Mouse (Mus musculus) kidney, embryonic 14.5 days (tissue): ENCODE measurements around the gene Cadm2. TPM values are rescaled to one million over a fixed set of nuclear protein-coding genes. Genes with fewer than 3 reads are reported as not detected.

Experiments used
- ATAC-seq: fragments of 200-750 bp; cut with Nextera tagmentation; 2 replicates; pipeline ENCODE4 v1.8.0; 2017; ENCODE audit warnings: moderate number of reproducible peaks, mild to moderate bottlenecking, moderate TSS enrichment, moderate library complexity; ENCODE audit not compliant: low FRiP score, low TSS enrichment
- H3K27ac ChIP-seq: fragments of 300-500 bp; sonication (generic); 2 replicates; pipeline ENCODE4 v1.5.1; 2014; ENCODE audit warnings: low read depth, mild to moderate bottlenecking, low read length, moderate library complexity, mixed read lengths
- H3K27me3 ChIP-seq: fragments of 300-500 bp; sonication (generic); 2 replicates; pipeline ENCODE4 v1.6.1; 2014; ENCODE audit warnings: mild to moderate bottlenecking, low read length; ENCODE audit not compliant: control insufficient read depth, insufficient read depth
- H3K36me3 ChIP-seq: fragments of 300-500 bp; sonication (generic); 2 replicates; pipeline ENCODE4 v1.6.1; 2014; ENCODE audit warnings: low read length, mixed read lengths; ENCODE audit not compliant: control insufficient read depth, insufficient read depth
- H3K4me1 ChIP-seq: fragments of 300-500 bp; sonication (generic); 2 replicates; pipeline ENCODE4 v1.6.1; 2014; ENCODE audit warnings: low read length, mixed read lengths; ENCODE audit not compliant: control insufficient read depth, insufficient read depth
- H3K4me2 ChIP-seq: fragments of 300-500 bp; sonication (generic); replicated peaks from 2 replicates; pipeline ENCODE4 v1.6.1; 2014; ENCODE audit warnings: low read depth, mild to moderate bottlenecking, low read length
- H3K4me3 ChIP-seq: fragments of 300-500 bp; sonication (generic); 2 replicates; pipeline ENCODE4 v1.5.1; 2014; ENCODE audit warnings: mild to moderate bottlenecking, low read length
- H3K9ac ChIP-seq: fragments of 300-500 bp; sonication (generic); 2 replicates; pipeline ENCODE4 v1.6.1; 2014; ENCODE audit warnings: low read depth, mild to moderate bottlenecking, low read length, moderate library complexity
- H3K9me3 ChIP-seq: fragments of 300-500 bp; sonication (generic); 2 replicates; pipeline ENCODE4 v1.6.1; 2016; ENCODE audit warnings: low read length; ENCODE audit not compliant: control insufficient read depth
- WGBS: fragments of 180-500 bp; shearing (Covaris S2); extraction: QIAGEN DNeasy Blood & Tissue Kit; methylation state at CpG from one replicate; pipeline ENCODE4 v1.1.7; 2014; 5-methylcytosine and 5-hydroxymethylcytosine counted together
- polyA plus RNA-seq: library from polyadenylated mRNA; unstranded; fragments of >200 nt; fragmentation: Nextera tagmentation; extraction: Ambion mirVana; gene quantifications from 2 replicates; pipeline ENCODE4 v1.2.1, GENCODE M21; 2014

The Cadm2 gene
- polyA plus RNA-seq, 1 experiment from 2014 or later = 0.32 TPM

- no peaks in the 10 kb centered on the region for H3K27me3 ChIP-seq
- WGBS = 92% methylated on average over 1 of the region's 1 CpGs
- ATAC-seq = no peak
- H3K4me3 ChIP-seq = no peak overlapping the region
- no peaks in the 10 kb centered on the region for H3K4me1 ChIP-seq
- H3K27ac ChIP-seq = no peak overlapping the region
- H3K9ac ChIP-seq = no peak overlapping the region
- H3K36me3 ChIP-seq = no peaks in the 10 kb centered on the region
- no peak overlapping the region for H3K4me2 ChIP-seq
- H3K9me3 ChIP-seq = no peaks in the 10 kb centered on the region
Measured at GRCm38 (mm10) chr16:67526992-67527391, 93.7 kb downstream of the Cadm2 start.

GRCm38 (mm10) chr16:67524878-67525277 lies 95.8 kb downstream of the Cadm2 start:
- no peak overlapping the region for H3K4me2 ChIP-seq
- H3K4me3 ChIP-seq = no peak overlapping the region
- no peak for ATAC-seq
- no peaks in the 10 kb centered on the region for H3K36me3 ChIP-seq
- H3K4me1 ChIP-seq = no peaks in the 10 kb centered on the region
- H3K27me3 ChIP-seq = no peaks in the 10 kb centered on the region
- H3K27ac ChIP-seq = no peak overlapping the region
- 89% methylated on average over 1 of the region's 1 CpGs for WGBS
- no peak overlapping the region for H3K9ac ChIP-seq
- H3K9me3 ChIP-seq = no peaks in the 10 kb centered on the region

- Histone ChIP-seq H3K36me3 (no peaks in the 10 kb centered on the region), H3K4me2 (no peak overlapping the region), H3K9ac (no peak overlapping the region), H3K27me3 (no peaks in the 10 kb centered on the region), H3K4me1 (no peaks in the 10 kb centered on the region), H3K4me3 (no peak overlapping the region), H3K9me3 (no peaks in the 10 kb centered on the region), H3K27ac (no peak overlapping the region)
- no peak for ATAC-seq
- WGBS = 72% methylated on average over 3 of the region's 3 CpGs
Measured at GRCm38 (mm10) chr16:67518311-67518710, 102.4 kb downstream of the Cadm2 start.

GRCm38 (mm10) chr16:67515549-67515948 lies 105.2 kb downstream of the Cadm2 start:
- Histone ChIP-seq H3K4me3 (no peak overlapping the region), H3K9me3 (no peaks in the 10 kb centered on the region), H3K4me1 (no peaks in the 10 kb centered on the region), H3K27me3 (no peaks in the 10 kb centered on the region), H3K36me3 (no peaks in the 10 kb centered on the region), H3K27ac (no peak overlapping the region), H3K4me2 (no peak overlapping the region), H3K9ac (no peak overlapping the region)
- no peak for ATAC-seq
- 77% methylated on average over 4 of the region's 4 CpGs for whole genome bisulfite sequencing

GRCm38 (mm10) chr16:67509079-67509478 lies 111.6 kb downstream of the Cadm2 start:
- no peaks in the 10 kb centered on the region for H3K27me3 ChIP-seq
- no peak overlapping the region for H3K4me3 ChIP-seq
- no peaks in the 10 kb centered on the region for H3K36me3 ChIP-seq
- H3K9me3 ChIP-seq = no peaks in the 10 kb centered on the region
- WGBS = 89% methylated on average over 9 of the region's 9 CpGs
- no peaks in the 10 kb centered on the region for H3K4me1 ChIP-seq
- no peak overlapping the region for H3K4me2 ChIP-seq
- H3K9ac ChIP-seq = no peak overlapping the region
- H3K27ac ChIP-seq = no peak overlapping the region
- ATAC-seq = no peak

- H3K4me2 ChIP-seq = no peak overlapping the region
- no peak overlapping the region for H3K9ac ChIP-seq
- H3K4me3 ChIP-seq = no peak overlapping the region
- no peaks in the 10 kb centered on the region for H3K9me3 ChIP-seq
- no peak for ATAC-seq
- H3K27me3 ChIP-seq = no peaks in the 10 kb centered on the region
- 90% methylated on average over 7 of the region's 7 CpGs for WGBS
- no peak overlapping the region for H3K27ac ChIP-seq
- H3K4me1 ChIP-seq = no peaks in the 10 kb centered on the region
- no peaks in the 10 kb centered on the region for H3K36me3 ChIP-seq
Measured at GRCm38 (mm10) chr16:67482542-67482941, 138.2 kb downstream of the Cadm2 start.

GRCm38 (mm10) chr16:67467041-67467440 lies 153.7 kb downstream of the Cadm2 start:
- H3K27me3 ChIP-seq = no peaks in the 10 kb centered on the region
- H3K4me3 ChIP-seq = no peak overlapping the region
- no peaks in the 10 kb centered on the region for H3K36me3 ChIP-seq
- H3K9me3 ChIP-seq = no peaks in the 10 kb centered on the region
- no peaks in the 10 kb centered on the region for H3K4me1 ChIP-seq
- 86% methylated on average over 3 of the region's 3 CpGs for WGBS
- no peak for ATAC-seq
- no peak overlapping the region for H3K4me2 ChIP-seq
- H3K9ac ChIP-seq = no peak overlapping the region
- no peak overlapping the region for H3K27ac ChIP-seq

- H3K4me3 ChIP-seq = no peak overlapping the region
- 80% methylated on average over 4 of the region's 4 CpGs for WGBS
- no peak overlapping the region for H3K9ac ChIP-seq
- H3K4me2 ChIP-seq = no peak overlapping the region
- no peaks in the 10 kb centered on the region for H3K27me3 ChIP-seq
- no peaks in the 10 kb centered on the region for H3K9me3 ChIP-seq
- H3K27ac ChIP-seq = no peak overlapping the region
- ATAC-seq = no peak
- no peaks in the 10 kb centered on the region for H3K36me3 ChIP-seq
- no peaks in the 10 kb centered on the region for H3K4me1 ChIP-seq
Measured at GRCm38 (mm10) chr16:67436301-67436700, 184.4 kb downstream of the Cadm2 start.

- Histone ChIP-seq H3K4me3 (no peak overlapping the region), H3K9me3 (no peaks in the 10 kb centered on the region), H3K36me3 (no peaks in the 10 kb centered on the region), H3K9ac (no peak overlapping the region), H3K27me3 (no peaks in the 10 kb centered on the region), H3K4me2 (no peak overlapping the region), H3K27ac (no peak overlapping the region), H3K4me1 (no peaks in the 10 kb centered on the region)
- 69% methylated on average over 1 of the region's 1 CpGs for WGBS
- no peak for ATAC-seq
Measured at GRCm38 (mm10) chr16:67425371-67425770, 195.3 kb downstream of the Cadm2 start.

- Histone ChIP-seq H3K4me3 (no peak overlapping the region), H3K27me3 (no peaks in the 10 kb centered on the region), H3K4me2 (no peak overlapping the region), H3K36me3 (no peaks in the 10 kb centered on the region), H3K9me3 (no peaks in the 10 kb centered on the region), H3K4me1 (no peaks in the 10 kb centered on the region), H3K27ac (no peak overlapping the region), H3K9ac (no peak overlapping the region)
- ATAC-seq = no peak
- WGBS = 69% methylated on average over 3 of the region's 3 CpGs
Measured at GRCm38 (mm10) chr16:67410926-67411325, 209.8 kb downstream of the Cadm2 start.
